Mouse (Mus musculus) lung, embryonic 16.5 days (tissue): ENCODE measurements around the gene Hoxa10. TPM values are rescaled to one million over a fixed set of nuclear protein-coding genes. Genes with fewer than 3 reads are reported as not detected.

Experiments used
- ATAC-seq: fragments of 200-750 bp; cut with Nextera tagmentation; 2 replicates; pipeline ENCODE4 v1.8.0; 2017; ENCODE audit warnings: low read depth, mild to moderate bottlenecking, moderate library complexity
- H3K27ac ChIP-seq: fragments of 300-500 bp; sonication (generic); 2 replicates; pipeline ENCODE4 v1.5.1; 2014; ENCODE audit warnings: mild to moderate bottlenecking, control low read depth, low read length
- H3K27me3 ChIP-seq: fragments of 300-500 bp; sonication (generic); 2 replicates; pipeline ENCODE4 v1.6.1; 2014; ENCODE audit warnings: low read depth, low read length, mixed read lengths; ENCODE audit not compliant: control insufficient read depth, insufficient read depth
- H3K36me3 ChIP-seq: fragments of 300-500 bp; sonication (generic); 2 replicates; pipeline ENCODE4 v1.6.1; 2014; ENCODE audit warnings: low read length; ENCODE audit not compliant: control insufficient read depth, insufficient read depth
- H3K4me1 ChIP-seq: fragments of 300-500 bp; sonication (generic); replicated peaks from 2 replicates; pipeline ENCODE4 v1.6.1; 2014; ENCODE audit warnings: low read length, mixed read lengths; ENCODE audit not compliant: control insufficient read depth, insufficient read depth
- H3K4me2 ChIP-seq: fragments of 300-500 bp; sonication (generic); 2 replicates; pipeline ENCODE4 v1.6.1; 2014; ENCODE audit warnings: low read depth, low read length, control low read depth
- H3K4me3 ChIP-seq: fragments of 300-500 bp; sonication (generic); 2 replicates; pipeline ENCODE4 v1.5.1; 2014; ENCODE audit warnings: mild to moderate bottlenecking, low read length, control low read depth
- H3K9ac ChIP-seq: fragments of 300-500 bp; sonication (generic); 2 replicates; pipeline ENCODE4 v1.6.1; 2014; ENCODE audit warnings: low read length, control low read depth
- H3K9me3 ChIP-seq: fragments of 300-500 bp; sonication (generic); 2 replicates; pipeline ENCODE4 v1.6.1; 2016; ENCODE audit warnings: low read length; ENCODE audit not compliant: control insufficient read depth
- WGBS: fragments of 180-500 bp; shearing (Covaris S2); extraction: QIAGEN DNeasy Blood & Tissue Kit; methylation state at CpG from one replicate; pipeline ENCODE4 v1.1.7; 2014; 5-methylcytosine and 5-hydroxymethylcytosine counted together
- polyA plus RNA-seq: library from polyadenylated mRNA; unstranded; fragments of >200 nt; fragmentation: Nextera tagmentation; extraction: Ambion mirVana; gene quantifications from 2 replicates; pipeline ENCODE4 v1.2.1, GENCODE M21; 2015

Hoxa10 gene
- polyA plus RNA-seq, 1 experiment from 2014 or later = not detected

DNA sequence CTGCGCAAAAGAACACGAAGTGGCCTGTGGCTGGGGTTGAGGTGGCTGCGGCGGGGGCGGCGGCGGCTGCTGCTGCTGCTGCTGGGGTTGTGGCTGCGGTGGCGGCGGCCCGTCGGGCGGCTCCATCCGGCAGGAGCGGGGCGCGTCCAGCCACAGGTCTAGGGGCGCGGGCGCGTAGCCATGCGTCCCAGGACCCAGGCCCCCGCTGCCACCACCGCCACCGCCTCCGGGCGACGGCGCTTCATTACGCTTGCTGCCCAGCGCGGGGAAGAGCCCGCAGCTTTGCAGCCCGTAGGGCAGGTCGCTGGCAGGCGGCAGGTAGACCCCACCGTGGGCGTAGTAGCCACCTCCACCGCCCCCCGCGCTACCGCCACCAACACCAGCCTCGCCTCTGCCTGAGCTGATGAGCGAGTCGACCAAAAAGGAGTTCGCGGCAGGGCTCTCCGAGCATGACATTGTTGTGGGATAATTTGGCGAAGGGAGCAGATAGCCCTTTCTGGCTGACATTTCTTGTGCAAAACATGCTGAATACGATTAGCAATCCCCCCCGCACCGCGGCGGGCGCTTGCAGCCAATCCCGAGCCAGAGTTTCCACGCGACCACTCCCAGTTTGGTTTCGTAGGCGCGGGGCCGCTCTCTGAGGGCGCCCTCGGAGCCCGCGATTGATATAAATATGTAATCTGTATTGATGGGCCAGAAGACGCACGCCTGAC lies 6.1 kb downstream of the Hoxa10 start:
- Histone ChIP-seq H3K27ac (no peak overlapping the region), H3K27me3 (peaks cover 88% of the 10 kb centered on the region), H3K4me2 (no peak overlapping the region)

DNA sequence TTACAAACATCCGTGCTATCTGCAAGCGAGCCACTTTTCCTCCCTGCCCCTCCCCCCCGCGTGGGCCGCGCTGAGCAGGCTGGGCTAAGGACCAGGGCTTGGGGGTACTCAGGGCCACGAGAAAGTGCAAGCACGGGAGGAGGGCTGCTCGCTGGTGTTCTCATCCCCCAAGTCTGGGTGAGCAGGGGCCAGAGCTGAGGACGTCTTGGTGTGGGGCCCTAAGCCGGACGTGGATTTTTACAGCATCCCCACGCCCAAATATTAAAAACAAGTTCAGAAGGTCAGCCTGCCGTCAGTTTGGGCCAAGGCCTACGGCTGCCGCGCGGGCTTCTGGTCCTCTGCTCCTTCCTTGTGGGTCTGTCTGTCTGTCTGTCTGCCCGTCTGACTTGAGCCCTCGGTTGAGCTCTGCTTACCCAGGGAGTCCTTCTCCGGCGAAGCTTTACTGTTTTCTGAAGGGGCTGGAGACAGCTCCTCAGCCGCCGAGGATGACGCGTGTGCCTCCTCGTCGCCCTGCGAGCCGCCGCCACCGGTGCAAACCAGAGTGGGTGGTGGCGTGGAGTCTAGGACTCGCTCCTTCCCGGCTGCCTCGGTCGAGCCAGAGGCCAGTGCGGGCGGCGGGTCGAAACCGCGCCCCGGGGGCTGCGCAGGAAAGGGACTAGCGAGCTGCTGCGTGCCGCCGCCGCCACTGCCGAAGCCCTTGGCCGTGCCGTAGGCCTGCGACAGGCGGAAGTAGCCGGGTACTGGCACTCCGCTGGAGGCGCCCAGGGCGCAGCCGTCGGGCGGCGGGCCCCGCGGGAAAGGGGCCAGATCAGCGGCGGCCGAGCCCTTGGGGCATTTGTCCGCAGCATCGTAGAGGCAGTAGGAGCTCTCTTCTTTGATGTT lies 6.9 kb downstream of the Hoxa10 start:
- Histone ChIP-seq H3K36me3 (no peaks in the 10 kb centered on the region), H3K9ac (no peak overlapping the region), H3K4me2 (no peak overlapping the region), H3K4me3 (peak overlapping the region; percentile 20), H3K4me1 (peaks cover 2% of the 10 kb centered on the region; the same call in 1 of the 2 replicates), H3K9me3 (no peaks in the 10 kb centered on the region), H3K27me3 (peaks cover 90% of the 10 kb centered on the region), H3K27ac (no peak overlapping the region)
- peak; percentile 23; the same call in 1 of the 2 replicates for ATAC-seq
- WGBS = under 1% methylated on average over 70 of the region's 70 CpGs

More for the DNA sequence above, 6.1 kb downstream of the Hoxa10 start:
- Histone ChIP-seq H3K9ac (no peak overlapping the region), H3K36me3 (no peaks in the 10 kb centered on the region), H3K4me3 (no peak overlapping the region), H3K9me3 (no peaks in the 10 kb centered on the region), H3K4me1 (peaks cover 2% of the 10 kb centered on the region; the same call in 1 of the 2 replicates)
- WGBS = 1% methylated on average over 58 of the region's 68 CpGs
- no peak for ATAC-seq

DNA sequence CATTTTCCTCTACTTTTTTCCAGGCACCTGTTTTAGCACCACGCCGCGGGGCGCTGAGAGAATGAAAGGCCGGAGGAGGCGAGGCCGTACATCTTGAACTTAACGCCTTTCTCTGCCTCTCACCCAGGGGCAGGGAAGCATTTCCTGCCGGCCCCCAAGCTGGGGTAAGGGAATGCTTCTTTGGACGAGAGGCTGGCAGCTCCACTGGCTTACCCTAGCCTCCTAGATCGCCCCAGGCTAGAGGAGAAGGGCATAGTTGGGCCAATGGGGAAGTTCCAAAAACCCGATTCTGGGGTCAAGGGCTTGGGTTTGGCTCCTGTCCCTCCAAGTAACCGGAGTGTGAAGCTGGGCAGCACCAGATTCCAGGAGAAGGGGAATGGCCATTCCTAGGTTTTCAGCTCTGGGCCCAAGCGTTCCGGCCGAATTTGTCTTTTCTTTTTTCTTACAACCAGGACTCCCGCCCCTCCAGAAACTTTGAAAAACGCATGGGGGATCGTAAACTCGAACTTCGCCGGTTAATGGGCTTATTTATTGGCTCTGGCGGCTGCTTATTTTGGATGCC lies 7.6 kb downstream of the Hoxa10 start:
- Histone ChIP-seq H3K9me3 (no peaks in the 10 kb centered on the region), H3K9ac (no peak overlapping the region), H3K27ac (no peak overlapping the region), H3K4me2 (no peak overlapping the region), H3K36me3 (no peaks in the 10 kb centered on the region), H3K4me1 (peaks cover 2% of the 10 kb centered on the region; the same call in 1 of the 2 replicates), H3K4me3 (no peak overlapping the region), H3K27me3 (peaks cover 92% of the 10 kb centered on the region)
- no peak for ATAC-seq
- 2% methylated on average over 23 of the region's 23 CpGs for WGBS

DNA sequence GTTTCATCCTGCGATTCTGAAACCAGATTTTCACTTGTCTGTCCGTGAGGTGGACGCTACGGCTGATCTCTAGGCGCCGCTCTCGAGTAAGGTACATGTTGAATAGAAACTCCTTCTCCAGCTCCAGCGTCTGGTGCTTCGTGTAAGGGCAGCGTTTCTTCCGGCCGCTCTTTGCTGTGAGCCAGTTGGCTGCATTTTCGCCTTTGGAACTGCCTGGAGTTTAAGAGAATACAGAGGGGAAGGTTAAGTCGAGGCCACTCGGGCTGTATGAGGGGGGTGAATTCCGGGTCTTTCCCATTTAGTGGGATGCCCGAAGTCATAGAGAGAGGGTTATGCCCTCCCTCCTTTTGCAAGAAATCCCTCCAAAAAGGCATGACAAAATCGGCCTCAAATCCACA lies 8.1 kb downstream of the Hoxa10 start:
- Histone ChIP-seq H3K27ac (no peak overlapping the region), H3K9me3 (no peaks in the 10 kb centered on the region), H3K9ac (no peak overlapping the region), H3K4me1 (peaks cover 2% of the 10 kb centered on the region; the same call in 1 of the 2 replicates), H3K4me2 (no peak overlapping the region), H3K27me3 (peaks cover 91% of the 10 kb centered on the region), H3K4me3 (no peak overlapping the region; the same call in 1 of the 2 replicates), H3K36me3 (no peaks in the 10 kb centered on the region)
- WGBS = under 1% methylated on average over 18 of the region's 18 CpGs
- no peak for ATAC-seq

DNA sequence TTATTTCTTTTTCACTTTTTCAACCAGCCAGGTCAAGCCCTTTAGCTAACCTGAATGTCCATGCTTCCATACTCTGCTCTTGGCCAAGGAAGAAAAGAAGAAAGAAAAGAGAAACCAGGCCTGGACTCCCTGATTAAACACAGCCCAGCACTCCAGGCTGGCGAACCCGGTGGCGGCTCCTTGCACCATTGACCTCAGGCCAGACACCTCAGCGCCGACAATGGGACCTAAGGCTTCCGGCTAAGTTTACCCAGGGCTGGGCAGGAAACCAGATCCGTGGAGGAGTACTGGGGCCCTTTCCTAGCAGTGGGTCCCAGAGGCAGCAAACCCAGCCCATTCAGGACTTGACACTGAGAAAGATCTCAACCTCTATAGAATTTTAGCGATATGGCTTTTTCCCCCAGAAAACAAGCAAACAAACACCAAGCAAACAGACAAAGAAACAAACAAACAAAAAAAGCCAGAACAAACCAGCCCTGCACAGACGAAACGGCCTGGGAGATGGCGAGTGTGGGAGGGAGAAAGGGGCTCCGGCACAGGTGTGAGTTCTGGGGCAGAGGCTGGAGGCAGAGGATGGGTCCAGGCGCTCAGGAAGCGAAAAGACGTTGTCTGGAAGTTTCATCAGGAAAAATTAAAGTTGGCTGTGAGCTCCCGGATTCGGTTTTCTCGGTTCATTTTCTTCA lies 8.6 kb downstream of the Hoxa10 start:
- H3K9ac ChIP-seq = no peak overlapping the region
- 2% methylated on average over 18 of the region's 18 CpGs for WGBS

DNA sequence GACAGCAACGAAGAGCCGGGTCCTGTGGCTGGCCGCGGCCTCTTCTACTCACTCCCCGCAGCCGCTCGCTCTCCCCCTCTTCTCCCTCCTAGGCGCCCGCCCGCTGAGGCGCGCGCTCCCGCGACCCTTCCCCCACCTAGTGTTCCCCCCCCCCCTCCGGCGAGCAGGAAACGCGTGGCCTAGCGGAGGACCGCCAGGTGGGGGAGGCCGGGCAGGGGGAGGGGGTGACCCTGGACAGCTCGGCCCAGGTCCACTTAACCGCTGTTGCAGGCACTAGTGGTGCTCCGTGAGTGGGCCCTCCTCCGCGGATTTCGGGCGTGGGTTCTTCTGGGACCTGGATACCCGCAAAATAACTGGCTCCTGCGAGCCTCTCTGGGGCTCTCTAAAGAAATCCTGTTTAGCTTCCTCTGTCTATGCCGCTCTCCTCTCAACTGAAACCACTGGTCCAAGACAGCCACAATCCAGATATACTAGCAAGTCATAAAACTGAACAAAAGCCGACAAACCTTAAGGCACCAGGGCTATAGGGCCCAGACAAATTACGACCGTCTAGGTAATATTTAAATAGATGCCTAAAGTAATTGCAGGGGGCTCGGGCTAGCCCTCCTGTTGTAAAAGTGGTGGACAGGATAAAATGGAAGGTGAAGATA lies 10.0 kb downstream of the Hoxa10 start, which contains the start of gene Hoxa9:
Gene Hoxa9, minus strand, starts transcription at position 574 of the 650 bp plus-strand sequence.
- Histone ChIP-seq H3K27ac (no peak within 1 kb of the TSS), H3K9ac (no peak within 1 kb of the TSS), H3K4me2 (no peak within 1 kb of the TSS), H3K27me3 (peaks cover 91% of the 10 kb centered on the region), H3K36me3 (no peaks in the 10 kb centered on the region), H3K4me3 (no peak within 1 kb of the TSS), H3K4me1 (peaks cover 7% of the 10 kb centered on the region), H3K9me3 (no peaks in the 10 kb centered on the region)
- ATAC-seq = peak; percentile 18; the same call in 1 of the 2 replicates
- WGBS = 2% methylated on average over 20 of the region's 36 CpGs

More for the DNA sequence above, 8.6 kb downstream of the Hoxa10 start:
- Histone ChIP-seq H3K36me3 (no peaks in the 10 kb centered on the region), H3K27ac (no peak overlapping the region), H3K4me3 (no peak overlapping the region; the same call in 1 of the 2 replicates), H3K9me3 (no peaks in the 10 kb centered on the region), H3K27me3 (peaks cover 91% of the 10 kb centered on the region), H3K4me1 (peaks cover 2% of the 10 kb centered on the region; the same call in 1 of the 2 replicates), H3K4me2 (no peak overlapping the region)
- ATAC-seq = no peak

DNA sequence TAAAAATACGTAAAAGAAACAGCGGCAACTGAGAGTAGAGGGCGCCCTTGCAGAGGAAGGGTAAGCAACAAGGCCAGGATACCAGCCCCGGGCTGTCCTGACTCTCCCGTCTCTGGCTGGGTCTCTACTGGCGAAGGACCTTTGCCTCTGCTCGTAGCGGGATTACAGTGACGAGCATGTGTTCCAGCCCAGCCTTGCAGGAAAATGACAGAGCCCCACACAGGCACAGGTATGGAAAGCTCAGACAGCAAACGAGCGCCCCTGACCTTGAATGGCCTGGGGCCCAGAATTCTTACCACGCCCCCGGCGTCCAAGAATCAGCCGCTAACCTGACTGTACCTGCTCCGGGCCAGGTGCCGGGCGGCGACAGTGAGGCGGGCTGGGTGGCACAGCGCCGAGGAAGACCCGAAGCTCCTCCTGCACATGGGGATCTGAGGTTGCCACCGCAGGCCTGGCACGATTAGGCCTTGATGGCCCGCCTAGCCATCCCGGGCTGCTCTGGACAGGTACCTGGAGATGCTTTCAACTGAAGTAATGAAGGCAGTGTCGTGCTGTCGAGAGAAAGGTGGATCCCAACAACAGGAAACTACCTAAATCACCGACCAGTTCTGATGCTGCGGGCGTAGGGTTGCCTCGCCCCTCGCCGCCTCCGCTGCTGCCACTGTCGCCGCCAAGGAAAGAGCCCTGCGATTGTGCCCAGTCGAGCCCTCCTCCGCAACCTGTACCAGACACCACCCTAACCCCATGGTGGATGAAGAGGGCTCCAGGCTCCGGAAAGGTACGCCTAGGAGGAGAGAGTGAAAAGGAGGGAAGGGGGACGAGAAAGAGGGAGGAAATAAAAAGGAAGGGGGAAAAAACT lies 10.9 kb downstream of the Hoxa10 start:
- Histone ChIP-seq H3K9me3 (no peaks in the 10 kb centered on the region), H3K4me3 (no peak overlapping the region), H3K27ac (no peak overlapping the region), H3K4me1 (peaks cover 10% of the 10 kb centered on the region), H3K4me2 (no peak overlapping the region), H3K27me3 (peaks cover 91% of the 10 kb centered on the region), H3K9ac (no peak overlapping the region), H3K36me3 (no peaks in the 10 kb centered on the region)
- 3% methylated on average over 44 of the region's 44 CpGs for WGBS
- ATAC-seq = no peak; the same call in 1 of the 2 replicates
